Mouse (Mus musculus): ENCODE data around the gene Mdm2.

- TF ChIP-seq POLR2A (IDR thresholded peaks at IDR 0.05; ENCODE audit: borderline replicate concordance, extremely low read depth, insufficient read depth, insufficient read length, poor library complexity, severe bottlenecking) = no peak
- TF ChIP-seq CTCF (IDR thresholded peaks at IDR 0.05; ENCODE audit: borderline replicate concordance, extremely low read depth, insufficient read depth, insufficient read length) = no peak
Observed at GRCm38 (mm10) chr10:117714048-117714545, 3.5 kb upstream of the Mdm2 start.
